Mouse (Mus musculus): ENCODE results near the gene Slc2a5. TPM values are rescaled to one million over a fixed set of nuclear protein-coding genes. Genes with fewer than 3 reads are reported as not detected.
A peak's percentile ranks its signal among the peaks of the same experiment; 100 is the strongest.

Gene Slc2a5
- total RNA-seq, 2 experiments from 2014 or later: 4.9 to 5.8 TPM

DNA sequence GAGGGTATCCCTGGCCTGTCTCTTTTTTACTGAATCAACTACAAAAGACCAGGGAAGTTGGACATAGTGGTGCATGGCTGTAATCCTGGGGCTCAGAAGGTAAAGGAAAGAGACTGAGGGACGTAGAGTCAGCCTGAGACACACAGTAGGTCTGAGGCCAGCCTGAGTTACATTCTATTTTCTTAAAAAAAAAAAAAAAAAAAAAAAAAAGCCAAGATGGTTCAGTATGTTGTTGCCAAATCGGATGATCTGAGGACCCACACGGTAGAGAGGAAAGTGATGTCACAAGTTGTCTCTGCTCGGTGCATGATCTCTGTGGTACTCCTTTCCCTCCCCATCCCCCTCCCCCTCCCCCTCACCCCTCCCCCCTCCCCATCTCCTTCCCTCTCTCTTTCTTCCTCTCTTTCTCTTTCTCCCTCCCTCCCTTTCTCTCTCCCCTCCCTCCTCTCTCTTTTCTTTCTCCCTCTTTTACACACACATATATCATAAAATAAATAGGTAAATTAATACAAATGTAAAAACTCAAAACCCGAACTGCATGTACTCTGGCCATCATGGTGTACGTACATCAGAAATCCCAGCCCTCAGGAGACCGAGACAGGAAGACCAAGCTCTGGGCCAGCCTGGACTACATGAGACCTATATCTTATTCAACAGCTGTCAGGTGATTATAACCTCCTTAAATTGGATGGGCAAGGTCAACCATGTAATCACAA lies 18.4 kb downstream of the Slc2a5 start:
- DNase-seq (ENCODE audit: extremely low spot score in 1 of 2, low spot score in 1 of 2): no peak

DNA sequence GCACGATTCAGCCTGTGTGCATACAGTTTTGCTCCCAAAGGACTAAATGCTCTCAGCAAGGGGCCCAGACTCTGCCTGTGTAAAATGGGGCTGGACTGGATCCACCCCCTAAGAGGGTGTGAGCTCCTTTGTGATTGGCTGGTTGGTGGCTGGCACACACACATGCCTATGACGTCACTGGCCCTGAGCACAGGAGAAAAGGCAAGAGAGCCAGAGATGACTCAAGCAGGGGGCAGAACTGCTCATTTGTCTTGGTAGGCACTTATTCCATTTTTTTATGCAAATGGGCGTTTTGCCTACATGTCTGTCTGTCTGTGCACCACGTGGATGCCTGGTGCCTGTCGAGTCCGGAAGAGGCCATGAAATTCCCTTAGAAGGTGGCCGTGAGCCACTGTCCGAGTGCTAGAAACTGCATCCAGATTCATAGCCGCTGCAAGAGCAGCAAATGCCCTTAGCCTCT lies 19.0 kb downstream of the Slc2a5 start:
- DNase-seq (ENCODE audit: extremely low spot score in 1 of 2, low spot score in 1 of 2): peak in 1 of 2 experiments; percentile 17

DNA sequence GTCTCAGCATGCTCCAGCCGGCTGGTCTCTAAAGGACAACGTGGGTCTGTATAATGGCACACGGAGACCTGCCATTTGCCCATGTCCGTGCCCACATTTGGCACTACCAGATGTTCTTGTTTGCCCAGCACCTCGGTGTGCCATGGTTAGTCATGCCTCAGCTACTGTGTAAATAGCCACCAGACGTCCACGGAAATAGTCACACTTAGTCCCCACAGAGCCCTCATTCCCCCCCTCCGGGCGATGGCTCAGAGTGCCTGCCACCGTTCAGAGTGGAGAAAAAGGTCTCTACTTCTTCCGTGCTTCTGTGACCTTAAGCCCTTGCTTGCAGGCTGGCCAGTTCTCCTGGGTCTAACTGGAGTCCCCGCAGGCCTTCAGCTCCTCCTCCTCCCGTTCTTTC lies 20.0 kb downstream of the Slc2a5 start:
- DNase-seq (ENCODE audit: extremely low spot score in 1 of 2, low spot score in 1 of 2): no peak

DNA sequence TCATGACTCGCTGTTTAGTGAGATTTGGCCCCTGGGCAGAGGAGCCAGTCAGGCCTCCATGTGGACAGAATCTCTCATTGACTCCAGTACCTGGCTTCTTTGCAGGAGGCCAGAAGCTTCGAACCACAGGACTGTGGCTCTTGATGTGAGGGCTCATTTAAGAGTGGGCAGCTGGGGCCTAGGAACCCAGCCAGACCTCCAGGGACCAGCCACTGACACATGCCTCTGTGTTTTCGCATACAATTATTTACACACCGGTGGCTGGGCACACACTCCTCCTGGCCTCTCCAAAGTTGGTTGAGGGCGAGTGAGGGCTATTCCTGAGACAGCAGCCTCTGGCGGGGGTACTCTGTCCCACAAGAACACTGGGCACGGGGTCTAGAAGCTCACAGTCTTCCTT lies 21.3 kb downstream of the Slc2a5 start:
- no peak for DNase-seq (ENCODE audit: extremely low spot score in 1 of 2, low spot score in 1 of 2)

DNA sequence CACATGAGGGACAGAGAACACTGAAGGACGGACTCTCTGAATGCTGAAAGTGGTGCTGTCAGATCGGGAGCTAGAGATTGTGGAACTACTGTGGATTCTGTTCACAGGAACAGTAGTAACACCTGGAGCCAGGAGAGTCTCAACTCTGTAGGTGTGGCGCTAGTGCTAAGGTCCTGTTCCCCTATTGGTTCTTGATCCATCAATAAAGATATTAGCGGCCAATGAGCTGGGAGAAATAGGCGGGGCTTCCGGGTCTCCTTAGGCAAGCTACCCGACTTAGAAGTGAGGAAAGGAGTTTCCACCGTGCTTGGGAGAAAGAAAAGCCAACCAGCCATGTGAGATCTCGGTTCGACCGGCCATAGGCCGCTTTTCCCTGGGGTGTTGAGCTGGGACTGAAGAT lies 25.2 kb downstream of the Slc2a5 start:
- no peak for DNase-seq (ENCODE audit: extremely low spot score in 1 of 2, low spot score in 1 of 2)

DNA sequence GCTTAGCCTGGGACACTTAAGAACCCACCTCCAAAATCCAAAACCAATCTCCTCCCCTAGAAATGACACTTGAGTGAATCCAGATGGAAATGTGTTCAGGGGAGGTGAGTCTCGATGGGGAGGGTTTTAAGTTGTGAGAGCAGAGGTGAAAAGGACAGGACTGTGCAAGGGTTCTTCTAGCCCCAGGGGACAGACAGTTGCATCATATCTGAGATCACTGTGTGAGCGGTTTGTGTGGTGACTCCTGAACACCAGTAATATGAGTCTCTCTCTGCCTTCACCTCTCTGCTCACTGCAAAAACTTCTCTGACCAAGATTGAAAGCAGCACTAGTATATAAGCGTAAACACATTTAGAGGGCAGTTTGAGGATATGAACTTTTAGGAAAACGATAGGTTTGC lies 27.2 kb downstream of the Slc2a5 start:
- DNase-seq (ENCODE audit: extremely low spot score in 1 of 2, low spot score in 1 of 2): no peak

DNA sequence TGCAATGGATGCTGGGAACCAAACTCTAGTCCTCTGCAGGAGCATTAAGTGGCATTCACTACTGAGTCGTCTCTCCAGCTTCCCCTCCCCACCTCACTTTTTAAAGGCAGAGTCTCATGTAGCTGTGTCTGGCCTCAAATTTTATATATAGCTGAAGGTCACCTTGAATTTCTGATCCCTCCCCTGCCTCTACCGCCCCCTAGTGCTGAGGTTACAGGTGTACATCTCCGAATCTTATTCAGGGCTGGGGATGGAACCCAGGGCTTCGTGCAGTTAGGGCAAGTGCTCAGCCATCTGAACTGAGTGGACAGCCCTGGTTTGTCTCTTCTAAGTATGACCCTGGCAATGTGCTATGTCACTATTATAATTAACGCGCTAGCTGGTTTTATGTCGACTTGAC lies 32.0 kb downstream of the Slc2a5 start:
- DNase-seq (ENCODE audit: extremely low spot score in 1 of 2, low spot score in 1 of 2): no peak

DNA sequence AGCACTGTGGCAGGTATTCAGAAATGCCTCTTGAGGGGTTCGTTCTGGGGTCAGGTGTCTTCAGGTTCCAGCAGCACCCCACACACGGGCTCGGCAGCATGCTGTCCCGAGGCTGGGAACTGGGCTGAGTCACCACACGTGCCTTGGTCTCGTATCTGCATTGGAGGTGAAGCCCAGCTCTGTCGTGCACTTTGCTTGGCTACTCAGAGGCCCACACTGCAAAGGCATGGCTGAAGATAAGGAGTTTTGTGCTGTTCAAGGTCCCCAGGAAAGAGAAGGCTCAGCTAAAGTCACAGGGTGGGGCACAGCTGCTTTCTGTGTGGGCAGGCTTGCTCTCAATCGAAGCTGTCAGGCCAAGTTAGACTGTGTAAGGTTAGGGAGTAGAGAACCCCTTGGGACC lies 33.4 kb downstream of the Slc2a5 start:
- DNase-seq (ENCODE audit: extremely low spot score in 1 of 2, low spot score in 1 of 2): no peak

DNA sequence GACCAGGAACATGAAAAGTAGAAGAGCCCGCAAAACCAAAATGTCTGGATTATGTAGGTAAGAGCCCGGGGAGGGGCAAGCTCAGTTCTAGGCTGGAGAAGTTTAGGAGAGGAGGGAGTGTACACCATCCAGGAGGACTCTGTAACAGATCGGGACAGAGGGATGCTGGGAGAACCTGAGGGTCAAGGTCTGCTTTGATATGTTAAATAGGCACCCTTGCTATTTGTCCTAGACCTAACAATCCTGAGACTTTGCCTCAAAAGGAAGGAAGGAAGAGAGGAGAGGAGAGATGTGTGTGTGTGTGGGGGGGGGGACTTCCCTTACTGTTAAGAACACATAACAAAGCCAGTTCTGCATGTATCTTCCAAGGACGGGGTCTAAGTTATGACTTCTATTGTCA lies 36.2 kb downstream of the Slc2a5 start:
- no peak for DNase-seq (ENCODE audit: extremely low spot score in 1 of 2, low spot score in 1 of 2)

DNA sequence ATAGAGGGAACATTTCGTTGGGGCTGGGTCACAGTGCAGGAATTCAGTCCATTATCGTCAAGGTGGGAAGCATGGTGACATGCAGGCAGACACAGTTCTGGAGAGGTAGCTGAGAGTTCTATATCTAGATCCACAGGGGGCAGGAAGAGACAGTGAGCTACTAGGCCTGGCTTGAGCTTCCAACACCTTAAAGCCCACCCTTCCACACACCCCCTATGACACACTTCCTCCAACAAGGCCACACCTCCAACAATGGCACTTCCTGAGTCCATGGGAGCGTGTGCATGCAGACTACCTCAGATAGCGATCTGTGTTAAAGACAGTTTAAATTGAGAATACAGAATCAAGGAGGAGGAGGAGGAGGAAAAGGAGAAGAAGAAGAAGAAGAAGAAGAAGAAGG lies 36.6 kb downstream of the Slc2a5 start:
- no peak for DNase-seq (ENCODE audit: extremely low spot score in 1 of 2, low spot score in 1 of 2)

DNA sequence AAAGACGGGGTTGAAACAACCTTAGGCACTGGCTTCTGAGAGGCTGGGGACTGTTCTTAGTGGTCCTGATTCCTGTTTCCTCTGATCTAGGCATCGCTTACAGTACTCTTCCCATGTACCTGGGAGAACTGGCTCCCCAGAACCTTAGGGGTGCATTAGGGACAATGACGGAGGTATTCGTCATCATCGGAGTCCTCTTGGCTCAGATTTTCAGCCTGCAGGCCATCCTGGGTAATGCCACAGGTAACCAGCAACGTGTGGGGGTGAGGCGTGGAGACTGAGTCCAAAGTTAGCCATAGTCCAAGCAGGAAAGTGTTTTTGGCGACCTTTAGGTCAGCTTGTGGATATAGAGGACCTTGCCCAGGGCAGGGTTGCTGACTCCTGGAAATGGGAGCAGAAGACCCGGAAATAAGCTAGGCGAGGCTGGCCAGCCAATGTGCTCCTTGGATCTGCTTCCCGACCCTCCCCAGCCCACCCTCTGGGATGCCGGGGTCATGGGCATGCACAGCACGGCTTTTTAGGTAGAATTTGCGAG lies 38.3 kb downstream of the Slc2a5 start:
- no peak for DNase-seq (ENCODE audit: extremely low spot score in 1 of 2, low spot score in 1 of 2)

DNA sequence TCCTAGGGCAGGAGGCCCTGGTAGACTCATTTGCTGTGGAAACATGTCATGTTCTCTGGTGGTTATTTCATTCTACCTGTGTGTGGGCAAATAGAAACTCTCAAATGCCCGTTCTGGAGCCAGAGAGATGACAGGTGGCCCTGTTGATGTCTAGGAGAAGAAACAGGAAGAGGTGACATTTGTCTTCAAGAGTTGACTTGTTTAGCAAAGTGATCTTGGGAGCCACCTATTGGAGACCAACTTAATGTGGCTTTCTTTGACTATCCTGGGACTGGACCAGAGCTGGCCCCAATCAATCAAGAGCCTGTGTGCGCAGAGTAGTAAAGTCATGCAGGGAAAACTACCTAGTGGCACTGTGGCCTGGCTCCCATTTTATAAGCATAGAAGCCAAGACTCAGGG lies 40.4 kb downstream of the Slc2a5 start:
- DNase-seq (ENCODE audit: extremely low spot score in 1 of 2, low spot score in 1 of 2): no peak

DNA sequence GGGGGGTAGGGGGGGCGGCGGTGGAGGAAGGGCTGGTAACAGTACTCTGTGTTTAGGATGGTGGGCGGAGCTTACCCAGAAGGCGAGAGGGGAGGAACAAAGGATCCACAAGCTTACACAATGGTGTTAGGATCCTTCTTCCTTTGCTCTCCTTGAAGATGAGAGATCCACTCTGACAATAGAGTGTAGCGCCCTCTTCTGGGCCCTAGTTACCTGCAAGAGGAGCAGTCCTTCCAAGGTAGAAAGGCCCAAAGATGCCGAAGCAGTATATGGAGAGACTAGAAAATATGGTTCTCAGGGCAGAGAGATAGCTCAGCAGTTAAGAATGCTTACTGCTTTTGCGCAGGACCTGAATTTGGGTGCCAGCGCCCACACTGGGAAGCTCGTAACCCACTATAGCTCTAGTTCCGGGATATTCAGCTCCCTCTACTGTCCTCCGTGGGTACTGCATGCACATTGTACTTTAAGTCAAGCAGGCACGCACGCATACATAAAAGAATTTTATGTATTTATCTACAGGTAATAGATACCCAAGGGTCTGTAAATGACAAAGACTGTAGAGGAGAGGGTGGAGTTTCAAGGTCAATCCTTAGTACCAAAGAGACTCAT lies 43.6 kb downstream of the Slc2a5 start:
- no peak for DNase-seq (ENCODE audit: extremely low spot score in 1 of 2, low spot score in 1 of 2)

DNA sequence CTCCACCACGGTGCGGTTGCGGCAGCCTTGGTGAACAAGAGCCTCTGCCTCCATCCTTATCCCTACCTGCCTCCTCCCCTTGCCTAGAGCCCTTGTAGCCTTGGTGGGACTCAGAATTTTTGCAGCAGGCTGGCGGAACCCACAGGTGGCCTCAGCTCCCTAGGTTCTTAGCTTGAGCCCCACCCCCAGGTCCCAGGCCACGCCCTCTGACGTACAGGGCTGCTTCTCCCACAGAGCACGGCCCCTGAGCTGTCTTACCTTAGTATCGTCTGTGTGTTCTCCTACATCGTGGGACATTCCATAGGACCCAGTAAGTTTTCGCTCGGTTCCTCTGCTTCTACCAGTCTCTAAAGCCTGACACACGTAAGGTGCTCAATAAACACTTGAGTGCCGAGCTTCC lies 45.8 kb downstream of the Slc2a5 start:
- DNase-seq (ENCODE audit: extremely low spot score in 1 of 2, low spot score in 1 of 2): no peak

DNA sequence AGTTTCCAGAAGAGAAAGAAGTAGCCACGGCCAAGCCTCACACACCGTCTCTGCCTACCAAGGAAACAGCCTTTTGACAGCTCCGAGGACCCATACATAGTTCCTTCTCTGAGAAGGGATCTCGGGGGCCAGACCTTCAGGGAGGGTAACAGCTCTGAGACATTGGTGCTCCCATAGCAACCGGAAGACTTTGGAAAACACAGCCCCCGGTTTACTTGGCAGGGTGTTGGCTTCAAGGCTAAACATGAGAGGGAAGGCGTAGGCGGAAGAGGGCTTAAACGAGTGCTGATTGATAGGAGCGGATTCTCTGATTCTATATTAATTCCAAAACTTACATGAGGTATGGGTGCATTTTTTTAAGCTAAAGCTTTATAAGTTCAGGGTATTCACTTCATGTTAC lies 49.3 kb downstream of the Slc2a5 start:
- no peak for DNase-seq (ENCODE audit: extremely low spot score in 1 of 2, low spot score in 1 of 2)

DNA sequence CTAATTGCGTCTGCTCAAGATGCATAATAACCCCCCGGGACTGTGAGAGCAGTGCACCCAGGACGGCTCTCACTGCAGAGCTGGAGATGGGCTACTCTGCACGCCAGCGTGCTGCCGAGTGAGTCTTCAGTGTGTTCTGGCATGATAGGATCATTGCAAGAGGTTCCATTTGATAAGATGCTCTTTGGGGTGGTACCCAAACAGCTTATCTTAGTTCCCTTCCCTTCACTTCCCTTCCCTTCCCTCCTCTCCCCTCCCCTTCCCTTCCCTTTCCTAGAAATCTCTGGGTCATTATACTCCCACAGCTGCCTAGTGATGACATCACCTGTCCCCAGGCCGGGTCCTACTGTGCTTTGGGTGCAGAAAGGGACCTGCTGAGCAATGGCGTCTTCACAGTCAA lies 53.0 kb downstream of the Slc2a5 start:
- no peak for DNase-seq (ENCODE audit: extremely low spot score in 1 of 2, low spot score in 1 of 2)

DNA sequence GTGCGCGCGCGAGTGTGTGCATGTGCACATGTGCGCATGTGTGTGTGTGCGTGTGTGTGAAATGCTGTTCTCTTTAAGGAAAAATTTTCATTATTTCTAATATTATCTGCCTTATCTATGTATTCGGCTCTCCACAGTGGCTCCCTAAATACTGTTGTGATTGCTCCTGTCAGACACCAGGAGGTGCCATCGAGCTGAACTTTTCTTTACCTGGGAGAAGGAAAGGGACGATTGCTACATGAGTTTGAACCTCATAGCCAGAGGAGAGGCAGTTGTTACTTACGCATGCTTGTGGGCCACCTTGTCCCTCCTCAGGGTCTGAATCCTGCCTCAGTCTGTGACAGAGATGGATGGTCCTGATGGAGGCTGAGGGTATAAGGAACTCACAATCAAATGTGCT lies 54.2 kb downstream of the Slc2a5 start:
- DNase-seq (ENCODE audit: extremely low spot score in 1 of 2, low spot score in 1 of 2): peak; percentile 25 to 60

DNA sequence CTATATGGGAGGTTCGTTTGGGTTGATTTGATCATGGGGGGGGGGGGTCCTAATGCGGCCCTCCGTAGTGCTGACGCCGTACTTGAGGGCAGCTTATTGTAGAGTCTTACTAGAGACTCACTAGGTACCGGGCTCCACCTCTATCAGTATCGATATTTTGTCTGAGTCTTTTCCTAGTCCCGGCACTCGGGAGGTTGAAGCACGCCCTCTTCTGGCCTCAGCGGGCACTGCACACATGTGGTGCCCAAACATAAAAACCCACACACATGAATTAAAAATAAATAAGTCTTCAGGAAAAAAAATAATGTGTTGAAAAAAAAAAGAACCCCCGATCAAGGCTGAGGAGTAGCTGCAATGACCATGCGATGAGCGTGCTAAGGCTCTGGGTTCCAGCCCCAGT lies 54.9 kb downstream of the Slc2a5 start:
- DNase-seq (ENCODE audit: extremely low spot score in 1 of 2, low spot score in 1 of 2): no peak

DNA sequence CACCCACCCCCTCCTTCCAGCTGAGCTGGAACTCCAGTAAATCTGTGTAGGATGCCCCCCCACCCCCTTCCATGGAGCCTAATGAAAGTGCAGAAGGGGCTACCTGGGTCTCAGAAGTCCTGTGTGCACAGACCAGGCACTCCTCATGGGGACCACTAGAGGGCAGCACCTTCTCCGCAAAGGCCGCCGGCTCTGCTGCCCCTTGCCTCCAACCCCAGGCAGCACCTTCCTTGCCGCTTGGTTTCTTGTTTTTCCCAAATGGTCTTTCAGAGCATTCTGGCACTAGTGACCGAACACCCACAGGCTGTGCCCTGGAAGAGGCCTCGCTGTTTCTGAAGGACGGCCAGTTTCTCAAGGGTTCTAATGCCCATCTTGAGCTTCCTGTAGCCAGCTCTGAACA lies 57.5 kb downstream of the Slc2a5 start:
- DNase-seq (ENCODE audit: extremely low spot score in 1 of 2, low spot score in 1 of 2): peak in 1 of 2 experiments; percentile 41

DNA sequence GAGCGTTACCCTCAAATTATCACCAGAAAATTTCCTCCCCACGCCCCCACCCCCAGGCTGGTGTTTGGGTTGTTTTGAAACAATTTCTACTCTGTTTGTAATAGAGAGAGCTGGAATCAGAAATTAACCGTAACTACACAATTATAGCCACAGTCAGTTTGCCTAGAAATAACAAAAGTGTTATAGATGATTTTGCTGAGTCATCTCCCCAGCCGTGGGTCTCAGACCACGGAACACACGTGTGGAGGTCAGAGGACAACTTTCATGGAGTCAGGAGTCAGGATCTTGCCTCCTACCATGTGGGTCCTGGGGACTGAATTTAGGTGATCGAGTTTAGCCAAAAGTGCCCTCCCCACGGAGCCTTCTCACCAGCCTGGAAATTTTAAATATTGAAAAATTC lies 58.0 kb downstream of the Slc2a5 start:
- no peak for DNase-seq (ENCODE audit: extremely low spot score in 1 of 2, low spot score in 1 of 2)

DNA sequence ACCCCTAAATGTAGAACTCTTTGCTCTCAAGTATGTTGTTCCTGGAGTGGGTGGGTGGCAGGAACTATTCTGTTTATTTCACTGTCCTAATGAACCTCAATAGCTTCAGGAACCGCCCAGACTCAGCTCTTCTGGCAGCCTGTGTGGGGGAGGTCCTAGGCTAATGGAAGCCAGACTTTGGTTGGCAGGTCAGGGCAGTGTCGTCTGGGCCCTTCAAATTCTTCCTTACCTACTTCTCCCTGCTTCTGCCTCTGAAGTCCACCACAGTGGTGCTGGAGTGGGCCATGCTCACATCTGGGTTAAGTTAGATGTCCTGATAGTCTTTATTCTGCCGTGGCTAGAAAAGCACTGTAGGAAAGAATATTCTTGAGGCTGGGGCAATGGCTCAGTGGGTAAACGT lies 59.0 kb downstream of the Slc2a5 start:
- DNase-seq (ENCODE audit: extremely low spot score in 1 of 2, low spot score in 1 of 2): no peak

DNA sequence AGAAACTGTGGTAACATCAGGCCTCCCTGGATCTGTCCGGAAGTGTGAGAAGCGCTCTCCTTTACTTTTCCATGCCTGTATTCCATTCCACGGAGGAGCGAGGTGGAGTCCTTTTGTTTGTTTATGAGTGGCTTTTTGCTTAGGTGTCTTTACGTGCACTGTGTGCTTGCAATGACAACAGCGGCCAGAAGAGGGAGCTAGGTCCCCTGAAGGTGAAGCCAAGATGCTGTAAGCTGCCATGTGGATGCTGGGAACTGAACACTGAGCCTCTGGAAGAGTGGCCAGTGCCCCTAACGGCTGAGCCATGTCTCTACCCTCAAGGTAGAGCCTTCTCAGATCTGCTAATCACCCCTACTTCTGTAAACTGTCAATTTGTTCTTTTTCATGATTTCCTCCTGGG lies 62.2 kb downstream of the Slc2a5 start:
- DNase-seq (ENCODE audit: extremely low spot score in 1 of 2, low spot score in 1 of 2): peak in 1 of 2 experiments; percentile 6
